Mouse (Mus musculus) induced T-regulatory cell, adult 2 months (primary cell): Measurements from ENCODE around the gene Pde4d.

Experiments
- DNase-seq: peaks from one replicate; pipeline ENCODE4 v3.0.0-alpha.2; 2012; ENCODE audit warnings: low read depth

Pde4d gene

GRCm38 (mm10) chr13:109776995-109777394, 1327.2 kb downstream of the Pde4d start:
- no peak for DNase-seq

DNA sequence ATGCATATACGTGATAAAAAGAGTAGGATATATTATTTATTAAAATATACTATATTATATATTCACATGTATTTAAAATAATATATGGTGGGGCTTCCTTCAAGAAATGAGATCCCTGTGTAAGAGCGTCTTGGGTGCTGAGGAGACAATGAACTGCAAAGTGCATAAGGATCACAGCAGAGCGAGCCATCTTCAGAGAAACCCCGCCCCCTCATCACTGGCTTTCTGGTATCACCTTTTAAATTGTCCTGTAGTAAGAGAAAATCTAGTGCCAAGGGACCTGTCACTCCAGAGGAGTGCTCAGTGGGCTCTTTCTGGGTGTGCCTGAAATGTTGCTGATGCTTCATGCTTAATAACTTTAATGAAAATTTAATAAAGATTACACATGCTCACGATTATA, 1327.7 kb downstream of the Pde4d start:
- no peak for DNase-seq

- peak; percentile 14 for DNase-seq
Measured at GRCm38 (mm10) chr13:109778297-109778835, 1328.6 kb downstream of the Pde4d start.

DNA sequence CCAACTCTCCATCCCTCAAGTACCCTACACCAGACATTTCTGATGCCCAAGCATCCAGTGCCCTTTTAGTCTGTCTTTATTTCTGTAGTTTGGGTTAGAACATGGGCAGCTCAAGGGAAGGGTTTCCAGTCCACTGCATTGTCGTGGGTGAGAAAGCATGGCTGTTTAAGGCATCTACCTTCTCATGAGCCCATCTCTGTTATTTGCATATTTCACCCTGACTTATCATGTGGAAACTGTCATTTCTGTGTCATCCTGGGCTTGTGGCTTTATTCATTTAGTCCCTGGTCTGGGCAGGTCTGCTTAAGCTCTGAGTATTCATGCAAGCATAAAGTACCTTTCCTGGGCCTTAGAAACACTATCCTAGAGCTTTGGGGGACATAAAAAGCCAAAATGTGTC, 1331.7 kb downstream of the Pde4d start:
- DNase-seq: no peak

DNA sequence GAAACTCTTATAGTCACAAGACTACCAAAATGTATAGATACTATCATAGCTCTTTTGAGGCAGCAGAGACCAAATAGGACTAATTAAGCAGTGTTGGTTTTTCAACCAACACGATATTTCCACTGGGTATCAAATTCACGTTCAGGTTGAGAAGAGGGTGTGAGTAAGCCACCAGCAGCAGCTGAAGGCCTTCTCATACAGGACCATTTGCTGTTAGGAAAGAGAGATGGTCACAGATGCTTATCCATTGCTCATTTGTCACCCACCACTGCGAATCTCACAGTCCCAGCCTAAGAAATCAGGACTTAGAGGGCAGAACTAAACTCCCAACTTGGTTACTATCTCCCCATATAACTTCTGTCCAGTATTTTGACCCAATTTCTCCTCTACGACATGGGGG, 1338.9 kb downstream of the Pde4d start:
- DNase-seq: no peak

DNA sequence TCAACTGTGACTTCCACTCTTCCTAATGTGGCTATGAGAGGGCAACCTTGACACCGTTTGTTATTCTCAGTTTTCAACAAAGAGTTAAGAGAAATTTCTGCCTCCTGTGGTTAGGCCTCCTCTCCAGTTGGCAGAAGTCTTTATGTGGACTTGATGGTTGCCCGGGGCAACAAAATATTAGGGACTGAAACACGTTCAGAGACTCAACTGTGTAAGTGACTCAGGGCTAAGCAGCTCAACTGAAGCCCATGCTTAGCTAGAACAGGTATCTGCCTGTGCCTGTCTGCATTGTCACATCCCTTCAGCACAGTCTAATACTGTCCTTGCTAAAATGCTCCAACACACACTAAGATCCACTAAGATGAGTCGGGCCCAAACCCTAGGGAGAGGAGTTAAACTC, 1339.4 kb downstream of the Pde4d start:
- DNase-seq: no peak

DNA sequence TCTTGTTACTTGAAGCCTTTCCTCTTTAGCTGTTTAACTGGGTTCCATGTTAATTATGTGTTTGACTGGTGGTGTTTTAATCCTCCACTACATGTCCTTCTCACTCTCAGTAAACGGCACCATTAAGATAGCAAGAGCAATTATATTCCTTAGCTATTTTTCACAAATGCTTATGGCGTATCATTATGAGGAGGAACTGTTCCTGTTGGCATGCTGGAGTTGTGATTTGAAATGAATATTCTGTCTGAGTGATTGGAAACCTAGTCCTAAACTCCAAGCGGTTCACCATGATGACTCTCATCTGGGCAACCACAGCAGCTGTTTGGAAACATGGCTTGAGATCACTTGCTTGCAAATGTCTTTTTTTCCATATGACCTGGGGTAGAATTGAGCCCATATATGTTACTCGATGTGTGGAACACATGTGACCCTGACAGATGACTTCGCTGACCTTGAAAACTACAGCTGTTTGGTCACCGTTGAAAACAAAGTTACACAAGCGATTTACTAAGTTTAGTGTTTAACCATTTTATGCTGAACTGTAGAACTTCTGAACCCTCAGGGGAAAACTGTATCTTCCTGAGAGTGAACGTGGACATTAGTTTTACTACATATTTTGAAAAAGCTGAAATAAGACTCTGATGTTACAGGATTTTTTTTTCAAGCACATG, 1340.4 kb downstream of the Pde4d start:
- no peak for DNase-seq

GRCm38 (mm10) chr13:109793918-109794317, 1344.2 kb downstream of the Pde4d start:
- no peak for DNase-seq

DNA sequence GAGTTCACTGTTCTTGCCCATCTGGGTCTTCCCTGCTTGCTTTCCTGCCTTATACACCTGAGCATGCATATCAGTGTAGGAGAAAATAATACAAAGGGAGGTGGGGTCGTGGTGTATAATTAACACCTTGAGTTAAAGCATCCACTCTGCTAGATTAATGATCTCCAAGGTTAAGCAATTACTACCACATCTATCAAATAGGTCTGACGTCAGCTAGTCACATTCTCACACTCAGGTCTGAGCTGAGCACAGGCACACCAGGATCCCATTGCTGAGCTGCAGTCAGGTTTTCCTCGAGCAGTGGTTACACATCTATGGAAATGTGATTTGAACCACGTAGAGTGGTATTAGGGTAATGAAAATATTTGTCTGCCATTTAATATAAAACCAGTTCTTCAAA, 1348.9 kb downstream of the Pde4d start:
- no peak for DNase-seq

DNA sequence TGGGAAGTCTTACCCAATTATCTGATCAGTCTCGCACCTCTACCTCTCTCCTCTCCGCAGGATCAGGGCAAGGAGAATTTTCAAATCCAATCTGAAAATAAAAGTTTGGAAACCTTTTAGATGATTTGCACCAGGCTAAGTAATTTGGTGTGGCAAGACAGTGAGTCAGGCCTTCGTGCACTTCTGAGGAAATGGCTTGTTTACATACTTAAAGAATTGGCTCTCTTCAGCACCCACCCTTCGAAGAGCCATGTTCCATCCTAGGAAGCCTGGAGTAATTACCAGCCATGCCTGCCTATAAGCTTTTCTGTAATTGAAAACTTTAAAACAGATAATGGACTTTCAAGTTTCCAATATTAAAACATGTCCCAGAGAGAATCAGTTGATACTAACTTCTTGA, 1352.5 kb downstream of the Pde4d start:
- no peak for DNase-seq

GRCm38 (mm10) chr13:109806193-109806966, 1356.6 kb downstream of the Pde4d start:
- no peak for DNase-seq

- no peak for DNase-seq
Measured at GRCm38 (mm10) chr13:109807036-109807435, 1357.3 kb downstream of the Pde4d start.

GRCm38 (mm10) chr13:109807446-109807845, 1357.7 kb downstream of the Pde4d start:
- DNase-seq: no peak

DNA sequence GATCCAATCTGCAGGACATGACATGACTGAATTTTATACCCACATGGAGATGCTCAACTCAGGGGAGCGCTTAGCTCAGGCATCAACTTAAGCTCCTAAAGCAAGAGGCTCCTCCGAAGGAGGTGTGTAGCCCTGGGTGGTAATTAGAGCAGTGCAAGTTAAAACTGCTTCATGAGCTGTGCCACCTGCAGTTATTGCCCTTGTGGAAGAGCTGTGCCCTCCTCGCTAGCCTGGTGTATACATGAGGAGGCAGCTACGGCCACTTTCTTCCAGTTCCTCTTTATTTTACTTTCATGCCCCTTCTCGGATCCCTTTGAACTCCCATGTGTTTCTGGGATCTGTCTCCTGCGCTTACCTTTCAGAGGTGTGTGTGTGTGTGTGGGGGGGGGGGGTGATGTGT, 1358.3 kb downstream of the Pde4d start:
- DNase-seq: no peak

- no peak for DNase-seq
Measured at GRCm38 (mm10) chr13:109808946-109809345, 1359.2 kb downstream of the Pde4d start.

- no peak for DNase-seq
Measured at GRCm38 (mm10) chr13:109809646-109810045, 1359.9 kb downstream of the Pde4d start.

DNA sequence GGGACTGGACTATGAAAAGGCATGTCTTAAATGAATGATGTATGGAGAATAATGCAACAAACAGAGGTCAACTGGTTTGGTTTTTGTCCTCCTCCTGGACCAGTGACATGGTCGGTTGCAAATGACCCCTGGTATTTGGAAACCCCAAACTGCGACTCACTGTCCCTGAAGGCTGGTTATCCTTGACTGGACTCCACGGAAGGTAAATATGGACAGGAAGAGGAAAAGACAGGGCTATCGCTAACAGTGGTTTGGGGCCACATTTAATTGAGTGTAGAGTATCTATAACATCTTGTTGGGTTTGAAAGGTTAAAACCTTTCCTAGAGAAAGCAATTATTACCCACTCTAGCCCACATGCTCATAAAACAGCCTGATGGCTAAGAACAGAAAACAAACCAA, 1364.2 kb downstream of the Pde4d start:
- DNase-seq: no peak

DNA sequence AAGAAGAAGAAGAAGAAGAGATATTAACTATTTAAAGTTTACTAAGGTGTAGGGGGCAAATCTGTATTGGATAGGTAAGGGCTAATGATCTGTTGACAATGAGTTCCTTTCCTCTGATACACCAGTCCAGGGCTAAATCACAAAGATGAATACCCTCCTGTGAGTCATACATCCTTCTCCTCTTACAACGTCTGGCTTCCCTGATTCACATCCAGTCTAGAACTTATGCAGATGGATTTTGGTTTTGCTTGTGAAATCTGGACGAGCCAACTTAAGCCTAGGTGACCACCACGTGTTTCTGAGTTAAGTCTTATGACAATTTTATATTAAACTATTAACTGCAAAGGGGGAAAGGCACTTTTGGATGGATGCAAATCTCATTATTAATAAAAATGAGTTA, 1369.3 kb downstream of the Pde4d start:
- no peak for DNase-seq

GRCm38 (mm10) chr13:109820141-109820540, 1370.4 kb downstream of the Pde4d start:
- peak; percentile 65 for DNase-seq

- DNase-seq: peak; percentile 75
Measured at GRCm38 (mm10) chr13:109820866-109821265, 1371.1 kb downstream of the Pde4d start.

GRCm38 (mm10) chr13:109821725-109822412, 1372.1 kb downstream of the Pde4d start:
- DNase-seq: peak; percentile 81

DNA sequence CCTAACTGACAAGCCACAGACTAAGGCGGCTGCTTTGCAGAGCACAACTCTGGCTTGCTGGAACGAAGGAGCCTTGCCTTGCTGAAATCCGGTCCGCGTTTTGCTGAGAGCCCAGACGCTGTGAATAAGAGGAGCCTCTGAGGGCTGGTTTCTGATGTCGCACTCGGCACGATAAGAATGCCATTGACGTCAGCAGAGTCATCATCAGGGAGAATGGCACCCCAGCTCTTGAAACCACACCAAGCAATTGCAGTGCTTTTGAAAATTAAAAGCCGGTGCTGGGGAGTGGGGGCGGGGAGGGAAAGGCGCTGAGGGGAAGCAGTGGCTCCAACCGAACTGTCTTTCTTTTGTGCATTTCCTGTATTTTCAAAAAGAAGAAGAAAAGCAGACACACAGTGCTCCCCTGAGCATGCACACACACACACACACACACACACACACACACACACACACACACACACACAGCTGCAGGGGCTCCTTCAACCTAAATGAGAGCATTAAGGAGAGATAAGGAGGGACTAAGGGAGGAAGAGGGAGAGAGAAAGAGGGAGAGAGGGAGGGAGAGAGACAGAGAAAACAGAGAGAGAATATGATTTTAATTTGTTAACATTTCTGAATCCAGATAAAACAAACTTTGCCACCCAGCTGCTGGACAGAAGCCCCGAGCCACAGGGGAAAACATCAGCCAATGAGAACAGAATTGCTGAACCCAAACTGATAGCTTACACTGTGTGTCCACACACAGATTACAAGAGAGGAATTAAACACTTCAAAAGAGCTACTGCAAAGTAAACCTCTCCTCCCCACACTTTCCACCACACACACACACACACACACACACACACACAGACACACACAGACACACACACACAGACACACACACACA, 1372.9 kb downstream of the Pde4d start:
- peak; percentile 99 for DNase-seq
